Mouse (Mus musculus) adrenal gland, postnatal 25 days (tissue): Measurements from ENCODE around the gene Ifitm3. TPM values are rescaled to one million over a fixed set of nuclear protein-coding genes. Genes with fewer than 3 reads are reported as not detected.
"Not testable (repeated sequence)": the region's sequence is repeated elsewhere in the genome, so short reads cannot be mapped to it uniquely, and the experiment has no call there.

Source experiments
- DNase-seq: peaks from one replicate; pipeline ENCODE4 v3.0.0; 2021; ENCODE audit warnings: mixed read lengths
- total RNA-seq: library from RNA; stranded (reverse); gene quantifications from 2 replicates; pipeline ENCODE4 v1.2.3, GENCODE M21; 2021

Ifitm3 gene
- total RNA-seq, 1 experiment from 2014 or later = 103 TPM

GRCm38 (mm10) chr7:140998853-140999700, 11.5 kb downstream of the Ifitm3 start:
- DNase-seq = no peak

- DNase-seq = no peak
Observed at GRCm38 (mm10) chr7:140997817-140998216, 12.8 kb downstream of the Ifitm3 start.

- DNase-seq = no peak
Observed at GRCm38 (mm10) chr7:140991117-140991689, 19.4 kb downstream of the Ifitm3 start.

- DNase-seq = no peak
Observed at GRCm38 (mm10) chr7:140990622-140991021, 19.9 kb downstream of the Ifitm3 start.

- DNase-seq = no peak
Observed at GRCm38 (mm10) chr7:140990185-140990584, 20.4 kb downstream of the Ifitm3 start.

GRCm38 (mm10) chr7:140989022-140989421, 21.5 kb downstream of the Ifitm3 start:
- DNase-seq = no peak

- no peak for DNase-seq
Observed at GRCm38 (mm10) chr7:140987182-140988138, 23.1 kb downstream of the Ifitm3 start.

- no peak for DNase-seq
Observed at GRCm38 (mm10) chr7:140982971-140983370, 27.6 kb downstream of the Ifitm3 start.

GRCm38 (mm10) chr7:140981704-140982103, 28.9 kb downstream of the Ifitm3 start:
- DNase-seq = no peak

GRCm38 (mm10) chr7:140976720-140977119, 33.9 kb downstream of the Ifitm3 start:
- DNase-seq = not testable (repeated sequence)

GRCm38 (mm10) chr7:140975465-140975864, 35.1 kb downstream of the Ifitm3 start:
- no peak for DNase-seq

- no peak for DNase-seq
Observed at GRCm38 (mm10) chr7:140974940-140975339, 35.6 kb downstream of the Ifitm3 start.

- DNase-seq = no peak
Observed at GRCm38 (mm10) chr7:140973396-140974165, 37.0 kb downstream of the Ifitm3 start.

GRCm38 (mm10) chr7:140971479-140972171, 38.9 kb downstream of the Ifitm3 start:
- no peak for DNase-seq

- DNase-seq = no peak
Observed at GRCm38 (mm10) chr7:140970931-140971330, 39.6 kb downstream of the Ifitm3 start.

- not testable (repeated sequence) for DNase-seq
Observed at GRCm38 (mm10) chr7:140968710-140969109, 41.9 kb downstream of the Ifitm3 start.

- DNase-seq = no peak
Observed at GRCm38 (mm10) chr7:140967862-140968591, 42.5 kb downstream of the Ifitm3 start.

- no peak for DNase-seq
Observed at GRCm38 (mm10) chr7:140966921-140967320, 43.6 kb downstream of the Ifitm3 start, which contains the start of gene Ifitm1. Gene Ifitm1, plus strand, starts transcription at chr7:140967221.

GRCm38 (mm10) chr7:140962733-140963132, 47.8 kb downstream of the Ifitm3 start:
- no peak for DNase-seq

GRCm38 (mm10) chr7:140961416-140961815, 49.2 kb downstream of the Ifitm3 start:
- DNase-seq = no peak
